Mouse (Mus musculus): ENCODE data around the gene Snrpf. TPM values are rescaled to one million over a fixed set of nuclear protein-coding genes. Genes with fewer than 3 reads are reported as not detected.

The Snrpf gene
- polyA plus RNA-seq (2014; fragmentation: Nextera tagmentation; extraction: Ambion mirVana), result 60.5 and 69.8 TPM in 2 replicates

DNA sequence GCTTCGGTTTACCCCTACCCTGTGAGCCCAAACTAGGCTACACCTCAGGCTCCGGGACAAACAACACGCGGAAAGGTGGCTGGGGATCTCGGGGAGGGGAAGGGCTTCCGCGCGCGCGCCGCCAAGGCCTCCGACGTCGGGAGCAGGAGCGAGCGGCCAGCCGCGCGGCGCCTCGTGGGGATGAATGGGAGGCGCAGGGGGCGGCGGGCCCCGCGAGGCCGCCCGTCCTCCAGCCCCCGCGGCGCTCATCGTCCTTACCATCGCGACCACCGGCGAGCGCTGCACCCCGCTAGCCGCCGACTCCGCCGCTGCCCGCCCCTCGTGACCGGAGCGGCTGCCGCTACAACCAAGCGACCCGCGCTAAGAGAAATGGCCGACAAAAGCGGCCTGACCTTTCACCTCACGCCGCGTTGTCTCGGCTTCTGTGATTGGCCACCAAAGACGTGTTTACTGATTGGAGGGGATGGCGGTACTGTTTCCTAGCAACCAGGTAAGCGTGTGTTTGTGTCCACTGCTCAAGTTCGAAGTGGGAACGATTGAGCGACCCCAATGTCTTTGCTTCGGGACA, at the start of gene Snrpf:
Gene Snrpf (minus strand): TSS at position 426 of the 568 bp plus-strand sequence.
- peak; percentile 91 for ATAC-seq (ENCODE audit: low read depth)
- under 1% methylated on average over 61 of the region's 63 CpGs for WGBS
- H3K9ac ChIP-seq (replicated peaks; ENCODE audit: low read depth, low read length), result peak within 1 kb of the TSS; percentile 86
- no peaks in the 10 kb centered on the region; the same call in 1 of the 2 replicates for H3K27me3 ChIP-seq (ENCODE audit: control insufficient read depth, insufficient read depth, low read length)
- peak within 1 kb of the TSS; percentile 79 for H3K4me3 ChIP-seq (ENCODE audit: low read depth, low read length)
- H3K27ac ChIP-seq (ENCODE audit: low read depth, low read length), result peak within 1 kb of the TSS; percentile 83
- H3K36me3 ChIP-seq (ENCODE audit: control insufficient read depth, insufficient read depth, low read length), result no peaks in the 10 kb centered on the region; the same call in 1 of the 2 replicates
- peaks cover 9% of the 10 kb centered on the region for H3K4me1 ChIP-seq (ENCODE audit: control insufficient read depth, insufficient read depth, low read length)
- no peaks in the 10 kb centered on the region for H3K9me3 ChIP-seq (ENCODE audit: control insufficient read depth, low read length)
- peak within 1 kb of the TSS; percentile 61 for H3K4me2 ChIP-seq (ENCODE audit: low read depth, low read length)

- H3K4me2 ChIP-seq (ENCODE audit: low read depth, low read length), result no peak overlapping the region
- no peaks in the 10 kb centered on the region for H3K9me3 ChIP-seq (ENCODE audit: control insufficient read depth, low read length)
- WGBS, result 19% methylated on average over 9 of the region's 9 CpGs
- no peak for ATAC-seq (ENCODE audit: low read depth)
- no peak overlapping the region for H3K9ac ChIP-seq (replicated peaks; ENCODE audit: low read depth, low read length)
- H3K36me3 ChIP-seq (ENCODE audit: control insufficient read depth, insufficient read depth, low read length), result no peaks in the 10 kb centered on the region
- no peaks in the 10 kb centered on the region for H3K27me3 ChIP-seq (ENCODE audit: control insufficient read depth, insufficient read depth, low read length)
- no peak overlapping the region for H3K27ac ChIP-seq (ENCODE audit: low read depth, low read length)
- no peaks in the 10 kb centered on the region for H3K4me1 ChIP-seq (ENCODE audit: control insufficient read depth, insufficient read depth, low read length)
- no peak overlapping the region for H3K4me3 ChIP-seq (ENCODE audit: low read depth, low read length)
Measured at GRCm38 (mm10) chr10:93635941-93636340, 46.4 kb upstream of the Snrpf start.

DNA sequence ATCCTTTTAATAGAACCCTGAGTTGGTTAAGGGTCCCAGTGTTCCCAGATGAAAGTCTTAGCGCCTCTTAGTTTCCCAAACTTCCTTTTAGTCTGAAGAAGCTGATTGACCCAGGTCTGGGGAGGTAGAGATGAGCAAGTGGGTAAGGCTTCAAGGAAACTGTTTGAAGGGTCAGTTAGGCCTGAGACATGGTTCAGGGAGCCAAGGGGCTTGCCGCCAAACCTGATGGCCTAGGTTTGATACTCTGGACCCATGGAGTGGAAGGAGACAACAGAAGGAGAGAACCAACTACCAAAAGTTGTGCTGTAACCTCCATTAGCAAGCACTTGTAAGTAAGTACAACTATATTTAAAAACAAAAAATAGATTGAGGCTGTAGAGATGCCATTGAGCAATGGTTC, 44.5 kb upstream of the Snrpf start:
- Histone ChIP-seq H3K27me3 (ENCODE audit: control insufficient read depth, insufficient read depth, low read length) (no peaks in the 10 kb centered on the region), H3K36me3 (ENCODE audit: control insufficient read depth, insufficient read depth, low read length) (no peaks in the 10 kb centered on the region)
- ATAC-seq (ENCODE audit: low read depth), result no peak

GRCm38 (mm10) chr10:93633563-93633962, 44.1 kb upstream of the Snrpf start:
- Histone ChIP-seq H3K27me3 (ENCODE audit: control insufficient read depth, insufficient read depth, low read length) (no peaks in the 10 kb centered on the region), H3K27ac (ENCODE audit: low read depth, low read length) (no peak overlapping the region), H3K9me3 (ENCODE audit: control insufficient read depth, low read length) (no peaks in the 10 kb centered on the region), H3K4me2 (ENCODE audit: low read depth, low read length) (no peak overlapping the region), H3K4me1 (ENCODE audit: control insufficient read depth, insufficient read depth, low read length) (no peaks in the 10 kb centered on the region), H3K36me3 (ENCODE audit: control insufficient read depth, insufficient read depth, low read length) (no peaks in the 10 kb centered on the region), H3K9ac (replicated peaks; ENCODE audit: low read depth, low read length) (no peak overlapping the region), H3K4me3 (ENCODE audit: low read depth, low read length) (no peak overlapping the region)
- no peak for ATAC-seq (ENCODE audit: low read depth)
- WGBS, result 82% methylated on average over 5 of the region's 5 CpGs

More for the DNA sequence above, 44.5 kb upstream of the Snrpf start:
- Histone ChIP-seq H3K4me2 (ENCODE audit: low read depth, low read length) (no peak overlapping the region), H3K27ac (ENCODE audit: low read depth, low read length) (no peak overlapping the region), H3K9me3 (ENCODE audit: control insufficient read depth, low read length) (no peaks in the 10 kb centered on the region), H3K9ac (replicated peaks; ENCODE audit: low read depth, low read length) (no peak overlapping the region), H3K4me1 (ENCODE audit: control insufficient read depth, insufficient read depth, low read length) (no peaks in the 10 kb centered on the region), H3K4me3 (ENCODE audit: low read depth, low read length) (no peak overlapping the region)
- WGBS, result 96% methylated on average over 2 of the region's 2 CpGs

- WGBS, result 70% methylated on average over 4 of the region's 4 CpGs
- Histone ChIP-seq H3K4me3 (ENCODE audit: low read depth, low read length) (no peak overlapping the region), H3K27me3 (ENCODE audit: control insufficient read depth, insufficient read depth, low read length) (no peaks in the 10 kb centered on the region), H3K9ac (replicated peaks; ENCODE audit: low read depth, low read length) (no peak overlapping the region), H3K9me3 (ENCODE audit: control insufficient read depth, low read length) (no peaks in the 10 kb centered on the region), H3K4me1 (ENCODE audit: control insufficient read depth, insufficient read depth, low read length) (no peaks in the 10 kb centered on the region), H3K4me2 (ENCODE audit: low read depth, low read length) (no peak overlapping the region), H3K27ac (ENCODE audit: low read depth, low read length) (no peak overlapping the region), H3K36me3 (ENCODE audit: control insufficient read depth, insufficient read depth, low read length) (no peaks in the 10 kb centered on the region)
- ATAC-seq (ENCODE audit: low read depth), result no peak
Measured at GRCm38 (mm10) chr10:93632086-93632485, 42.6 kb upstream of the Snrpf start.

- 89% methylated on average over 5 of the region's 5 CpGs for WGBS
- Histone ChIP-seq H3K4me3 (ENCODE audit: low read depth, low read length) (no peak overlapping the region), H3K27ac (ENCODE audit: low read depth, low read length) (no peak overlapping the region), H3K4me1 (ENCODE audit: control insufficient read depth, insufficient read depth, low read length) (no peaks in the 10 kb centered on the region), H3K27me3 (ENCODE audit: control insufficient read depth, insufficient read depth, low read length) (no peaks in the 10 kb centered on the region), H3K9me3 (ENCODE audit: control insufficient read depth, low read length) (no peaks in the 10 kb centered on the region), H3K4me2 (ENCODE audit: low read depth, low read length) (no peak overlapping the region), H3K36me3 (ENCODE audit: control insufficient read depth, insufficient read depth, low read length) (no peaks in the 10 kb centered on the region), H3K9ac (replicated peaks; ENCODE audit: low read depth, low read length) (no peak overlapping the region)
- ATAC-seq (ENCODE audit: low read depth), result no peak
Measured at GRCm38 (mm10) chr10:93630310-93630709, 40.8 kb upstream of the Snrpf start.

DNA sequence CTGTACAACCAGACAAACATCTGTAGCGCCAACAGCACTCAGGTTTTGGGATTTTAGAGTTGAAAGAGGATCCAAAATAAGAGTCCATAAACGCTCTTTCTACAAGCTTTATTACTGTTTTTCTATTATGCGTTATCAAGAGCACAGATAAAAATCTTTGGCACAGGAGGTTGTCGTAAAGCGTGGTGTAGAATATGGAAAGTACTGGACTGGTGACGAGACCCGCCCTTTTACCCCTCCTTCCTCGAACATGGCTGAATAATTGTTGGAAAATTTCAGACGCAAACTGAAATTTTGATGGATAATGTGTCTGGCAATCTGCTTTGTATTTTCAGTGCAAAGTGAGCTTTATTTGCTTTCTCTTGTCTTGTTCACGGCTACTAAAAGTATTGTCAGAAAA, 34.6 kb upstream of the Snrpf start:
- no peaks in the 10 kb centered on the region for H3K27me3 ChIP-seq (ENCODE audit: control insufficient read depth, insufficient read depth, low read length)
- H3K9me3 ChIP-seq (ENCODE audit: control insufficient read depth, low read length), result no peaks in the 10 kb centered on the region
- no peak overlapping the region for H3K27ac ChIP-seq (ENCODE audit: low read depth, low read length)
- no peak overlapping the region for H3K4me3 ChIP-seq (ENCODE audit: low read depth, low read length)
- H3K36me3 ChIP-seq (ENCODE audit: control insufficient read depth, insufficient read depth, low read length), result no peaks in the 10 kb centered on the region
- ATAC-seq (ENCODE audit: low read depth), result no peak
- H3K4me1 ChIP-seq (ENCODE audit: control insufficient read depth, insufficient read depth, low read length), result no peaks in the 10 kb centered on the region
- WGBS, result 89% methylated on average over 10 of the region's 10 CpGs
- no peak overlapping the region for H3K9ac ChIP-seq (replicated peaks; ENCODE audit: low read depth, low read length)
- no peak overlapping the region for H3K4me2 ChIP-seq (ENCODE audit: low read depth, low read length)

DNA sequence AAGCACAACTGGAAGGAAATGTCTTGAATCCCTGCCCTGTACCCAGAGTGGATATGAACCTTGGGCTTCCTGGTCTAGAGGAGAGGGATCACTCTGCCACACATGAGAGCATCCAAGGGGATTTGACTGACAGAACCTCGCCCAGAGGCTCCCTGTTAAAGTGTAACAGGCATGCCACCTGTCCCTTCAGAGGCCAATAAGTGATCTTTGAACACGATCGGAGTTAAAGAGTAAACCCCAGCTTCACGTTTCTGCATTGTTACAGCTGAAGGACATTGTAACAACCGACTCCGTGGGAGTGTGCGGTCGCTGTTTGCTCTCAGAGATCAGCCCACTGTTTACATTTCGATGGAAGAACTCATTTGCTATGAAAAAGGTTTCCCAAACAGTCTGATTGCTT, 34.2 kb upstream of the Snrpf start:
- Histone ChIP-seq H3K4me2 (ENCODE audit: low read depth, low read length) (no peak overlapping the region), H3K36me3 (ENCODE audit: control insufficient read depth, insufficient read depth, low read length) (no peaks in the 10 kb centered on the region), H3K9me3 (ENCODE audit: control insufficient read depth, low read length) (no peaks in the 10 kb centered on the region), H3K27me3 (ENCODE audit: control insufficient read depth, insufficient read depth, low read length) (no peaks in the 10 kb centered on the region), H3K9ac (replicated peaks; ENCODE audit: low read depth, low read length) (no peak overlapping the region), H3K4me3 (ENCODE audit: low read depth, low read length) (no peak overlapping the region), H3K27ac (ENCODE audit: low read depth, low read length) (no peak overlapping the region), H3K4me1 (ENCODE audit: control insufficient read depth, insufficient read depth, low read length) (no peaks in the 10 kb centered on the region)
- 68% methylated on average over 9 of the region's 9 CpGs for WGBS
- no peak for ATAC-seq (ENCODE audit: low read depth)

DNA sequence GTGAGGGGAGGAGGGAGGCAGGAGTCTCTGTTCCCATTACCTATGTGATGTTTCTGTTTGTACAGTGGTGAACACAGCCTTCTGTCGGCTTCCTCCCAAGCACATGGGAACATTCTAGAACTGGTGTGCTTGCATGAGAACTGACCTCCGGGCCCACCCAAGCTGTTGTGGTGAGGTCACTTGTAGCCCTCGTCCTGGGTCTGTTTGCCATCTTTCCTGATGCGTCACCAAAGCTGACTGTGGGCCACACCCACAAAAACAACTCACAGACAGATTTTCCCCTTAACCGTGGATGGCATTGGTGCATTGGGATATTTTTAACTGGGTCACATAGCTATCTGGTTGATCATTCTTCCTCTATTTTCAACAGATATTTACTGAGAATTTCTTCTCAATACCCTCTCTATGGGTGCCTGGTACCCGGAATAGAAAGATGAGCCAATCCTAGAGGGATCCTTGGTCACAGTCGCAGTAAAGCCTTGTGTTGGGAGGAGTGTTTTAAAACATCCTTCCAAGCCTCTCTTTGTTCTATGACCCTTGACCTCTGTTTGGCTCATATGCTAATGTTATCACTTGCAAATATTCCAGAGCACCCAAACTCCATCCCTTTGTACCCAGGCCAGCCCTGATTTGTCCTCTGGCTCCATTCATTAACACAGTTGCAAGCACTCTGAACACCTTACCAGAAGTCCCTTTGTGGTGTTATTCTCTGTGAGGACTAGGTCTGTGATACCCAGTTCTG, 31.1 kb upstream of the Snrpf start:
- H3K9me3 ChIP-seq (ENCODE audit: control insufficient read depth, low read length), result no peaks in the 10 kb centered on the region
- no peak overlapping the region for H3K4me3 ChIP-seq (ENCODE audit: low read depth, low read length)
- H3K36me3 ChIP-seq (ENCODE audit: control insufficient read depth, insufficient read depth, low read length), result no peaks in the 10 kb centered on the region
- H3K9ac ChIP-seq (replicated peaks; ENCODE audit: low read depth, low read length), result no peak overlapping the region
- H3K4me2 ChIP-seq (ENCODE audit: low read depth, low read length), result no peak overlapping the region
- no peak overlapping the region for H3K27ac ChIP-seq (ENCODE audit: low read depth, low read length)
- no peak for ATAC-seq (ENCODE audit: low read depth)
- 72% methylated on average over 7 of the region's 7 CpGs for WGBS
- H3K4me1 ChIP-seq (ENCODE audit: control insufficient read depth, insufficient read depth, low read length), result no peaks in the 10 kb centered on the region
- H3K27me3 ChIP-seq (ENCODE audit: control insufficient read depth, insufficient read depth, low read length), result no peaks in the 10 kb centered on the region
